Comparison of ENCODE assay signal across 7 mouse cellular contexts in genomic region chr6:98525286-98525685, GRCm38 (mm10).
DNase-seq lines count a peak whose midpoint lies in the region; ATAC-seq and TF ChIP-seq lines count a peak whose summit lies in the region.

No protein-coding gene starts in this region.

- no peaks in the 10 kb centered on the region for H3K27me3 ChIP-seq in liver, embryonic 12.5 days (replicated peaks)
- H3K27me3 ChIP-seq in heart, postnatal 0 days (ENCODE audit: control insufficient read depth, insufficient read depth, low read length), result no peaks in the 10 kb centered on the region

- peak; percentile 76 for TF ChIP-seq CTCF in heart, postnatal 0 days (IDR thresholded peaks at IDR 0.05; ENCODE audit: low read depth)

- WGBS in liver, embryonic 12.5 days (ENCODE audit: insufficient replicate concordance), result 10% methylated on average over 6 of the region's 6 CpGs
- WGBS in heart, postnatal 0 days, result 10% methylated on average over 6 of the region's 6 CpGs

- H3K9me3 ChIP-seq in liver, embryonic 12.5 days (replicated peaks), result no peaks in the 10 kb centered on the region
- no peaks in the 10 kb centered on the region for H3K9me3 ChIP-seq in heart, postnatal 0 days (replicated peaks; ENCODE audit: control insufficient read depth, low read length)

- no peak overlapping the region for H3K27ac ChIP-seq in liver, embryonic 12.5 days
- H3K27ac ChIP-seq in heart, postnatal 0 days (ENCODE audit: low read depth), result no peak overlapping the region

- ATAC-seq in liver, embryonic 12.5 days, result no peak
- no peak for ATAC-seq in heart, postnatal 0 days (ENCODE audit: insufficient read depth, low read depth)

- no peak overlapping the region for H3K9ac ChIP-seq in liver, embryonic 12.5 days
- H3K9ac ChIP-seq in heart, postnatal 0 days (replicated peaks; ENCODE audit: low read depth, low read length), result no peak overlapping the region

- H3K36me3 ChIP-seq in liver, embryonic 12.5 days, result no peaks in the 10 kb centered on the region
- no peaks in the 10 kb centered on the region for H3K36me3 ChIP-seq in heart, postnatal 0 days (replicated peaks; ENCODE audit: control insufficient read depth, insufficient read depth, low read length)

- intact Hi-C loops in left cerebral cortex, postnatal 25 days (cut with DNase I), result loop anchor here (5.0 to 10.0 kb wide), 5 partner anchors 393 to 1072 kb away; no protein-coding TSS in a partner anchor

- H3K4me1 ChIP-seq in liver, embryonic 12.5 days, result 0 out of 2 replicates have a peak, but pooled peaks cover 3% of the 10 kb centered on the region
- H3K4me1 ChIP-seq in heart, postnatal 0 days (ENCODE audit: control insufficient read depth, insufficient read depth), result no peaks in the 10 kb centered on the region

- H3K4me2 ChIP-seq in liver, embryonic 12.5 days, result no peak overlapping the region
- 0 out of 2 replicates have a peak overlapping the region, but pooled peaks have one; percentile 12 for H3K4me2 ChIP-seq in heart, postnatal 0 days (ENCODE audit: low read depth, low read length)

- no peak overlapping the region for H3K4me3 ChIP-seq in liver, embryonic 12.5 days
- no peak overlapping the region for H3K4me3 ChIP-seq in heart, postnatal 0 days (ENCODE audit: low read depth, low read length)

- TF ChIP-seq EP300 in heart, postnatal 0 days (IDR thresholded peaks at IDR 0.05; ENCODE audit: low read depth), result no peak

- peak; percentile 23 for DNase-seq in liver
- peak; percentile 85 for DNase-seq in NIH3T3 (ENCODE audit: low read depth)
- peak; percentile 30 for DNase-seq in cerebellum, adult 8-10 months
- peak; percentile 53 for DNase-seq in heart, postnatal 0 days (ENCODE audit: low spot score)
- peak; percentile 60 to 67 for DNase-seq in left cerebral cortex, postnatal 25 days (ENCODE audit: low spot score in 2 of 2)
- peak; percentile 75 for DNase-seq in retina, postnatal 1 day

Comparison
In these comparisons a context has a peak if more than half of its experiments do, and no peak if none do; other contexts are left out.
1. DNase-seq: peak in every context shown above with its lines; median percentile 85 in NIH3T3; 75 in retina, postnatal 1 day; 64 in left cerebral cortex, postnatal 25 days; 53 in heart, postnatal 0 days; 30 in cerebellum, adult 8-10 months; 23 in liver.